Mouse (Mus musculus) adipocyte (in vitro differentiated cells): ENCODE measurements at regions not wholly inside any gene's neighbourhood (a gene's known extent, or its start where the extent isn't known, plus 50 kb on each side); places are given as distances from the start of the nearest gene placed in this dataset.
A peak's percentile ranks its signal among the peaks of the same experiment; 100 is the strongest.

Source experiments
- DNase-seq: peaks from one replicate; pipeline ENCODE4 v3.0.0-alpha.2; 2016; ENCODE audit warnings: low spot score

DNA sequence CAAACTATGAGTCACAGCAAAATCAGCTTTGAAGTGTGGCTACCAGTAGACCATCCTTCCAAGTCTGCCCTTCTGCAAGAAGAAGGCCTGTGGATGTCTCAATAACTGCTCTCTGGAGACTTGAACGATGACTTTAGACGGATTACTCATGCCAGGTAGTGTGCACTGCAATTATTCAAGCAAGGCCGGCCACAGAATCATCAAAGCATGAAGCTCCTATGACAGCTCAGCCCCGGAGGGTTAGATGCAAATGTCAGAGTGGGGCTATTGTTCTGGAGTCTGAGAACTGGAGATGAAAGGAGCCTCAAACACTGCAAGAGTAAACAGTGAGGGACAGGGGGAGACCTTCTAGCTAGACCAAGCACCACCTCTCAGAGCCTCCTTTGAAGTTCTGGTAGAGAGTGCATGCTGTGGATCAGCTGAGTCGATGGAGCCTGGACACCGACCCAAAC is 173.8 kb upstream of the Dmrta1 start:
- DNase-seq: no peak

DNA sequence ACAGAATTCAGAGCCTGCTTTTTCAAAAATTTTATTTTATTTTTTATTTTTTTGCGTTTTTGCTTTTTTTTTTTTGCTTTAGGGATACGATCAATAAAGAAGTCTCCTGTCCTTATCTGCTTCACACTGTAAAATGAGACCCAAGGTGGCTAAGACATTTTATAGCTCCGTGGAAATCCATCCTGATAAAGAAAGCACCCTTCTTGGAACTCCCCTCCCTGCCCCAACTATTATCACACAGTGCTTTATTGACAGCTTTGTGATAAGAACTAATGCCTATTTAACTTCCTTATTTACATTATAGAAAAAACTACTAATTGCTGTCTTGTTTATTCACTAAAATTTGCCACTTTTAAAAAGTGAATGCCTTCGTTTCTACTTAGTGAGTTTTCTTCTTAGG is 179.0 kb upstream of the Dmrta1 start:
- no peak for DNase-seq

DNA sequence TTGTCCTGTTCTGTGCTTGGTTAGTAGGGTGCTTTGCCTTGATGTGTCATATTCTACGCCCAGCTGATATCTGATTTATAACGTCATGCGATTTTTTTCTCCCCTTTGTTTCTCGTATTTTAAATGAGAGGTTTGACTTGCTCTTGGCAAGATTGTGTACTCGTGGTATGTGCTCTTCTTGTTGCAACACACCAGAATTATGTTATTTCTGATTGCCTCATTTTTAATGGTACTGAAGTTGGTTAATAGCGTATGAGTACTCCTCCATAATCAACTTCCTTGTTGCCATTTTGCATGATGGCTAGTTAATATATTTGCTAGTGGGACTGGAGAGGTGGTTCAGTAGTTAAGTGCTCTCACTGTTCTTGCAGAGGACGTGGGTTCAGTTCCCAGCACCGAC is 180.1 kb upstream of the Cdkn2b start:
- DNase-seq: no peak

DNA sequence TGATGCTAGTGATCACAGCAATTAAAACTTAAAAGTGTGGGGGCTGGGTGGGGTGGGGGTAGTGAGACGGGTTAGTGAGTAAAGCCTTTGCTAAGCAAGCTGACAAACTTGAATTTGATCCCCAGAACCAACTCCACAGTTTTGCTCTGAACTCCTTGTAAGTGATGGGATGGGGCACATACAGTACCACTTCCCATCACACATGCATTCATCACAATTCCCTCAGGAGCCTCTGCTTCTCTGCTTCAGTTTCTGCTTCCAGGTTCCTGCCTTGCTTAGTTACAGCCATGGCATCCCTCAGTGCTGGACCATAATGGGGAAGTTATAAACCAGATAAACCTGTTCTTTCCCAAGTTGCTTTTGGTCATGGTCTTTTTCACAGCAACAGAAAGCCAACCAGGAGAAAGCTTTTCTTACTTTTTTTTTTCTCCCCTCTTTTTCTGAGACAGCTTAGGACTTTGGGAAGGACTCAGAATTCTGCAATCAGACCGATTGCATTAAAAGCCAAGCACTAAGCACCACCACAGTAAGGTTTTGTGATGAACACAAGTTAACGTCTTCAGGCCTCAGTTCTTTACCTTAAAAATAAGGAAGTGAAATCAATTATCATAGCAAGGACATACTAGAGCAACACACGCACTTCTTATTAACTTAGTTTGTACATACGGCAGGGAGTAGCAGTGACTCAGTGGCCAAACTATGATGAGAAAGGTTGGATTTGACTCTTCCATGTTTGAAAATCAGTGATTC is 176.8 kb upstream of the Cdkn2b start:
- DNase-seq: no peak

DNA sequence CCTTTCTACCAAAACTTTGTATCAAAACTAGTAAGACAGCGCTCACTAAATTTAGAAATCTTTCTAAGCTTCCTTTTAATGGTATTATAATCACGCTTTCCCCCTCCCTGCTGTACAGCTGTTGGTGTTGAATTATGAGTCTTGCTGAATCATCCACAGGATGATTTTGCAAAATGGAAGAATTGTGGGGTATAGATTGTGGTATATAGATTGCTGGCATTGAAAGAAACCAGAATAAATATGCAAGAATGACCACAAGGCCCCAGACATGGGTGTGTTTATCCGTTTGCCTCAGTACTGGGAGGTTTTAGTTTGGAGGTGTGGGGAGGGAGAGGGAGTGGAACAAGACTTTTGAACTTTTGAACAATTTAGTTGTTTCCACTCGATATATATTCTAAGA is 176.1 kb upstream of the Cdkn2b start:
- no peak for DNase-seq

DNA sequence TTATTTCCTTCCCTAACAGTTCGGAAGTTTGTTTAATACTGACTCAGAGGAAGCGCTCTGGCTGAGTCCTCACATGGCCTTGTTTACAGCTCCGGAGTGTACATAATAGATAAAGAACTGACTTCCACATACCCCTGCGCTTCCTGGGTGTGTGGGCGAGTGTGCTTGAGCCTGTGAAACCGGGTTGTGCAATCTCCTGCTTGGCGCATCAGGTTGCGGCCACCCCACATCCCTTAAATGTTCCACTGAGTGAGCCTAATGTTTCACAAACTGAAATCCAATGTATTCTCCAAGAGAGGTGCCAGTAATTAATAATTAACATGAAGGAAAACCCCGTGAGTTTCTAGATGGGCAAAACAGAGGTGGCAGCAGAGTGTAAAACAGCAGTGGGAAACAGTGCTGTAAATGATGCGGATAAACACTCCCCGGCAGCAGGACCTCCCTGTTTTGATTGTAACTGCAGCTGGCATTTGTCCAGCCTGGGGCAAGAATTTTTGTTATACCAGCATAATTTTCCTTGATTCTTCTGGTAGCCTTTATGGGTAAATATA is 175.2 kb upstream of the Cdkn2b start:
- DNase-seq: peak; percentile 62

DNA sequence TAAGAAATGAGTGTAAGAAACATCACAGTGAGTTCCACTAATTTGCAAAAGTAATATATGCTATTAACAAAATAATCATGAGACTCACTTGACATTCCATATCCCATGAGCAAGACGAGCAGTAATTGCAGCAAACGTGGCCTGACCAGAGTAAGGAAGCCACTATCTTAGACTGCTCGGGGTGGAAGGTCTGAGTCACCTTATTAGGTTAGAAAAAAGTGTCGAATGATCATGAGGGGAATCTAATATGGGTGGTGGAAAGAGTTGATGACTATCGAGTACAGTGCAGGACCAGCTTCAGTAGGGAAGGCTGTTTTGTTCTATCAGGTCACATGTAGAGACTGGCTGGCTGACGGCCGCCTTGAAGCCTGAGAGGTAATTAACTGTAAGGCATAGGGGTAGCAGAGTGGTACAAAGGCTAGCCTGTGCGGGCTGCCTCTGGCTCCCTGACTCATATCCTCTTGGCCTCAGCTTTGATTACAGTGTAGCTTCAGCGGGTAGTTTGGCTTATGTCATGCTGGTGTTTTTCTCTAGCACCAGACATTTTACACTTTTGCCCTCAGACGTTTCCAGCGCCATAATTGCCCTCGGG is 167.9 kb upstream of the Cdkn2b start:
- no peak for DNase-seq

DNA sequence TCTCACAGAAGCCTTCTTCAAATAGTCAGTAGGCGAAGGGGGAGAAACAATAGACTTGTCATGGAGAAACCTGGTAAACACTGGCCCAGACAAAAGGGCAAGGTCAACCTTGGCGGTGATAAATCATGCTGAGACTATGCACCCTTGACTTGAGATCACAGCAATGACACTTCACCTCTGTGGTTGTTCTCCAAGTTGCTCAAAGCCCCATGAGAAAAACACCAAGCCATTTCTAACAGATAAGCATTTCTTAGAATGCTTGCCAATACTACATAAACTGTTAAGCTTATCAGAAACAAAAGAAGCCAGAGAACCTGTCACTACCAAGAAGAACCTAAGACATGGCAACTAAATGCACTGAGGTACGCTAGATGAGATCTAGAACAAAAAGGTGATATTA is 165.0 kb upstream of the Cdkn2b start:
- DNase-seq: no peak

DNA sequence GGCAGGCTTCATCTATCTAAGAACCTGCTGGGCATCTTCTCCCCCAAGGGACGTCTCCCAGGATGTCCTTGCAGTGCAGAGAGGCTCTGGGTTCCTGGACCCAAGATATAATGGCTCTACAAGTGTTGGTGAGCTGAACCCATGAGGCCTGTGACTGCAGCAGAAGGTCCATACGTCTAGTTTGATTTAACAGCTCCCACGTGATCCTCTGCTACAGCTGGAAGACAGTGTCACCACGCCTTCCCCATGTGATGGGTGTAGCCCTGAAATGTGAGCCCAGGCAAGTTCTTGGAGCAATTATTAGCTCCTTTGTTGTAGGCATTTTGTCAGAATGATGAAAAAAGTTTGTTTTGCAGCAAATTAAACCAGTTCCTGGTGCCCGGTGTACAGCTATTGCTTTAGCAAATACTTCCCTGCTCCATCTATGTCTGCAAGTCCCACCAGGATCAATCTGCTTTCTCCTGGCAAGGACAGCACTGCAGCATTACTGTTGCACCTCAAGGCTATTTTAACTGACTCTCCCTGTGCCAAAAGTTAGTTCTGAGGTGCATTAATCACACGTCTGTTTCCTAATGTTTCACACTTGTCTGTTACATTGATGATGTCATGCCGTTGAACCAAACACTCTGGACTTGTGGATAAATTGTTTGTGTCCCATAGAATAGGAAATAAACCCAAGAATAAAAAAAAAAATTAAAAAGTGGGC is 164.2 kb upstream of the Cdkn2b start:
- DNase-seq: no peak

DNA sequence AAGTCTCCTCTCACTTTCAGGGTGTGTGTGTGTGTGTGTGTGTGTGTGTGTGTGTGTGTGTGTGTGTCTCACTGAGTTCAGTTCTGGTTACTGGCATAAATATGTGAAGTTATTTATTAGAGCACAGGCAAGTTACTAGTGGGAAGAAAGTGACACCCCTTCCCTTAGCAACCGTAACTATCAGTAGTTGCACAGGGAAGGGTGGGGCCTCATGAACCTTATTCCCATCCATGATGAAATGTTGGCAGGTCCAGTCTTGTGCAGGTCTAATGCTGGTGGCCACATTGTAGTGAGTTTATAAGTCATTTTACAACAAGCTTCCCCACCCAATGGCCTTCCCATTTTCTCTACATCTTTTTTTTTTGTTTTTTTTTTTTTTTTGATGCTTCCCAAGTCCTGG is 160.6 kb upstream of the Cdkn2b start:
- DNase-seq: no peak

DNA sequence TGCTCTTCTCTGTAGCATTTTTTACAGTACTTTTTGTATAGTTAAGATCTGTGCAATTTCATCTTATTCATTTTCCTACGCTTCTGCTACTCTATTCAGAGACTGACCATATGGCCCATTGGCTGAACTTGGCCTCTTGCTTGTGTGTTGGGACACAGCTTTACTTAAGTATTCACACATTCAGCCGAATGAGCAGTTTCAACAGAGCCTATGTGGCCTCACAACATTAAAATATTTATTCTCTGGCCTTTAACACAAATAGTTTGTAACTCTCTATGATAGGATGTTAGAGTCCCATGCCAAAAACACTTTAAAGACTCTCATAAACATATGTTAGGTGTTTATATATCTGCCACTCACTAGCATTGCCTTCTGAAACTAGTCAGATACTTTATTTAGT is 159.9 kb upstream of the Cdkn2b start:
- peak; percentile 43 for DNase-seq

DNA sequence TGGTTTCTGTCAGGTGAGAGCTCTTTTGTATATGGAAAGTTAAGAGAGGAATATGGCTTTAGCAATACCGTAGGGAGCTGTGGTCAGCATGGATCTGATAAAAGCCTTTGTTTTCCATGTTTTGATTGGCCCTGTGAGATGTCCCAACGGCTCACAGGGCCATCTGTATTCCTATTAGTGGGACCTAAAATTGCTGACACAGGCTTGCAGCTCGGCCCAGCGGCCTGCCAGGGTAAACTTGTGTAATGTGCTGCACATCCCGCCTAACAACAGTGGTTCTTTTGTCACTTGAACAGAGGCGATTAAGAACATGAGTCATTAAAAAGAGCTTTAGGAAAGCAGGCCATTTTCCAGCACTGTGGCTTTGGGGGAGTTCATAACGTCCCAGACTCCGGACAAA is 159.0 kb upstream of the Cdkn2b start:
- DNase-seq: peak; percentile 85

DNA sequence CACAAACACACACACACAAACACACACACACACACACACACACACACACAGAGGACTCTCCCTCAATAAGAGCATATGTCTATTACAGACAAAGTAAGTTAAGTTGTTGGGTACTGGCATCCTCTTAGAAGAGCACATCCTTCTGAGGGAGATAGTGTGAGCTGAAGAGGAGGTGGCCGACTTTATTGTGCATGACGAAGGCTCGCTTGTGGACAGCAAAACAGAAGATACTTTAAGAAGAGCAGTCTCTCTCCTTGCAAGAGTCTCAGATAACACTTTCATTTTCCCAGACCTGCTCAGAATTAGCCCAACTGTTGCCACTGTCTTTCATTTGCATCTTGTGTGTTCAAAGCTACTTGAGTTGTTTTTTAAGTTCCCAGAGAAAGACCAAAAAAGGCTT is 158.6 kb upstream of the Cdkn2b start:
- no peak for DNase-seq

DNA sequence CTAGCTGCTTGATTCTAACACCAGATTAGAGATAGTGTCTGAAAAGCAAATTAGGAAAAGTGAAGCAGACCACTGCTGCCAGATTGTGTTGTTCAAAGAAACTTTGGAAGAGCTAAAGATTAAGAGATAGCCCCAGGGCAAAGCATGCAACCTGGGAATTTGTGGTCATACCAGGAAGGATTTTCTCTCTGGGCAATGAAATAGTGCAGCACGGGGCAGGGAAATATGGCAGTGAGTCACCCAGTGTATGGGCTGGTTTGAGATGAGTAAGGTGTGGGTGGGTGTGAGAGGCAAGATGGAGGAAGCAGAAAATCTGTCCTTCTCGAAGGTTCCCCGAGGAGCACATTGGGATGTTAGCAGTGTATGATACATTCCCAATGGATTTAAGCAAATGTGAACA is 155.9 kb upstream of the Cdkn2b start:
- no peak for DNase-seq

DNA sequence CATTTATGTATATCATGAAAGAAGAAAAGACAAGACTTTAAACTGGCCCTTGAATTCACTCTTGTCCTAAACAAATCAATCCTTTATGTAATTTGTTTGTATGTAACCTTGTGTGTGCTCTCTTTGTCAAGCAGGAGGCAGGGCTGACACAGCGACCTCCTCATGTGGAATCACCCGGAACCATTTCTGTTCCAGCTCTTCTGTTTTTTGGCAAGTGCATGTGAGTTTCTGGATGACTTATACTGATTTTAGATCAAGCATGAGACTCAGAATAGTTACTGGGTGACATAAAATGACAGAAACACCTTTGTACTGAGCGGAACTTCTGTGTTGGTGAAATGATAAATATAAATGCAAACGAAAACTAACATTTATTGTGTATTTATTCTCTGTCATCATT is 152.3 kb upstream of the Cdkn2b start:
- no peak for DNase-seq

DNA sequence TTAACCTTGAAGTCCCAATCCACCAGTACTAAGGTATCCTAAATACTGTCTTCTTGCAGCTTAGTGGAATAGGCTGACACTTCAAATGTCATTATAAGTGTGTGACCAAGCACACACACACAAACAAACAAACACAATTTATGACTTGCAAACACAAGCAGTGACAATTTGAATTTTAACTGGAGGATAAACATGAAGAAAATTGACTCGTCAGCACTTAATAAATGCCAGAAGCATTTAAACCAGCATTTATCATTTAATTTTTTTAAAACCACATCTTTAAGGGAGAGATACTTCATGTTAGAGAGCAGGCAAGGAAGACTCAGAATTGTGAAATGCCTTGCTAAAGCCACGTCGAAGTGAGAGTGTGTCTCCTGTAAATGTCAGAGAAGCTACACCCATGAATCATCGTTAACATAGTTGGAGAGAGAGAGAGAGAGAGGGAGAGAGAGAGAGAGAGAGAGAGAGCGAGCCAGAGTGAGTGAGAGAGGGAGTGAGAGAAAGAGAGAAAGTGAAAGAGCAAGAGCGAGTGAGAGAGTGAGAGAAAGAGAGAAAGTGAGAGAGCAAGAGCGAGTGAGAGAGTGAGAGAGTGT is 149.4 kb upstream of the Cdkn2b start:
- no peak for DNase-seq

DNA sequence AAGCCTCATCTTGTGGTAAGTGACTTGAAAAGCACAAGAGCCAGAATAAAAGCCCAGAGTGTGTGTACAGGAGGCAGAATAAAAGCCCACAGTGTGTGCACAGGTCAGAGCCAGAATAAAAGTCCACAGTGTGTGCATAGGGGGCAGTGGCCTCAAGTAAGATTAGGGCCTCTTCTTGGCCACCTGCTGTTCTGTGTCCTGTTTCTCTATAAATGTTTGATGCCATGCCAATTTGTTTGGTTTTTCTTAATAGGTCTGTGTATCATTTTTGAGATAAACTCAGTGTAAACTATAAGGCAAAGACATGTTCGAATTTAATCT is 148.5 kb upstream of the Cdkn2b start:
- no peak for DNase-seq

DNA sequence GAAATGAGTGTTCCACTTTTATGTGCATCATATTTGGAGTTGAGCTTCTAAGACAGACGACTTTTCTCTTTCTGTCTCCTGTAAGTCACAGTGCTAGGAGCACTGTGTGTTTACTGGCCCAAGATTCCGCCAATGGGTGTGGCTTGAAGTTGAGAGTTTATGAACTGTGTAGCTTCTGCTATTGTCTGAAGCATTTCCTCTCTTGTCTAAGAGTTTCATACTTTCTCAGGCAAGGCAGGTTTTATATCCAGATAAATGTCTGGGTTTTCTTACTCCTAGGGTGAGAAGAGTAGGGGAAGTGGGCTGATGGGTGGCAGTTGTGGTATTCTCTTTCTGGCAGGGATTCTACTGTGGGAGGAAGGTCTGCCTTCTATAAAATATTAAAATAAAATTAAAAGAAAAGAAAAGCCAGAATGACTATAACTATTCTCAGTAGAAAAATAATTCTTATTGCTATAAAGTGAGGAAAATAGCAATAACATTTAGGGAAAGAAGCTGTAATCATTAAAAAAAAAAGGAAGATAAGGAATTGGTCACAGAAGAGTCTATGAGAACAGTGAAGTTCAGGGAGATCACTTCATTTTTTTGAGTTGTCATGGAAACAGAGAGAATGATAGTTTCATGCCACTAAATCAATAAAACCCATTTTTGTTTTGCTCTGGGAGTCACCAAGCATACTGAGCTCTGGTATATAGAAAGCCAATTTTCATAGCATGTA is 147.9 kb upstream of the Cdkn2b start:
- no peak for DNase-seq

DNA sequence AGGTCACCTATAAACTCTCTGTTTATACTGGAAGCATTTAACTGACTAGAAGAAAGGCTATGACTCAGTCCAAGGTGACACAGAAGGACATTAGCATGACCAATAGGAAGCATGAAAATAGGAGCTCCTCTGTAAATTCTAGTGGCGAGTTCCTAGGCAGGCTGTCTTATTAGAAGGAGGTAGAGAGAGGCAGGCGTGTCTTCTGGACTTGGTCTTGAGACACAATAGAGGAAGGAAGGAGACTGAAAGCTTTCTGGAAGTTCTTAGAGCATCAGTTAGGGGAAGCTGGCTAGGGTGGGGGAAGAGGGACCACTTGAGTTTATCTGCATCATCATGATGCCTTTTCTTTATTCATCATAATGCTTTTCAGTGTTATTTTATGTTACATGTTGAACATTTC is 147.0 kb upstream of the Cdkn2b start:
- no peak for DNase-seq

DNA sequence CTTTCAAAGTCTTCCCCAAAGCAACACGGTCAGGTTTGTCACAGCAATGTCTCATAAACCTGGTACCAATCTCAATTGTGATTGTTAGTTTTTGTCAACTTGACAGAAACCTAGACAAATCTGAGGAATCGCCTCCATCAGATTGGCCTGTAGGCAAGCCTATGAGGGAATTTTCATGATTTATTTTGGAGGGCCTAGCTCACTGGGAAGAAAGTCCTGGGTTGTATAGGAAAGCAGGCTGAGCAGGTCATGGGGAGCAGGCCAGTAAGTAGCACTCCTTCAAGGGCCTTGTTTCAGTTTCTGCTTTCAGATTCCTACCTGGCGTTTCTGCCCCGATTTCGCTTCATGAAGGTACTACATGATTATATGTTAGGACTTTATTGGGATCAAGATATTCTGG is 144.1 kb upstream of the Cdkn2b start:
- no peak for DNase-seq

DNA sequence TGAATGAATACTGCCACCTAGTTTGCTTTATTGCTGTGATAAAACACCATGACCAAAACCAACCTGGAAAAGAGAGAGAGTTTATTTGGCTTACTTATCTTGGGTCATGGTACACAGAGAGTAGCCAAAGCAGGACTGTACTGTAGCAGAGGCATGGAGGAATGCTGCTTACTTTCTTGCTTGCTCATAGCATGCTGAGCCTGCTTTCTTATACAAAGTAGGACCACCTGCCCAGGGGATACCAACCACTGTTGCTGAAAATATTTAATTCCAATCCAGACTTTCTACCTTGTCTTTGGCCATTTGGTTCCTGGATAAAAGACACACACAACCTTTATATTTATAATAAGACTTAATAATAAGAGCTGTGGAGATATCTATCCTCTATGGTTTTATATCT is 142.2 kb upstream of the Cdkn2b start:
- no peak for DNase-seq

DNA sequence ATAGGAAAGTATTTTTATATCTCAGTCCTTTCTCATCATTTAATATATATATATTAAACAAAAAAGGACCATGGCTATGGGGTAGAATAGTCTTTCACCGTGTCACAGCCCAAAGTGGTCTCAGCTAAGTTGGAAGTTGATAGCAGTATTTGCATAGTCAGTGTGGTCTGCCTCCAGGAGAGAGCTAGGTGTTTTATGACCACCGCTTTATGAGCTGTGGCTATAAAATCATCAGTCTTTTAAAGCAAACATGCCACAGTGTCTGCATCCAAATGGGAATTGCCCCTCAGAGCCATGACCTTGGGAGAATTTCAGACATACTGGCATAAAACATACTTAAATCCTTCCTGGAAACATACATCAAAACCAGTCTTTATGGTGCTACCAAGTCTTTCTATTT is 140.9 kb upstream of the Cdkn2b start:
- DNase-seq: no peak
